Mouse (Mus musculus): ENCODE measurements around the gene 4933402J07Rik.

DNA sequence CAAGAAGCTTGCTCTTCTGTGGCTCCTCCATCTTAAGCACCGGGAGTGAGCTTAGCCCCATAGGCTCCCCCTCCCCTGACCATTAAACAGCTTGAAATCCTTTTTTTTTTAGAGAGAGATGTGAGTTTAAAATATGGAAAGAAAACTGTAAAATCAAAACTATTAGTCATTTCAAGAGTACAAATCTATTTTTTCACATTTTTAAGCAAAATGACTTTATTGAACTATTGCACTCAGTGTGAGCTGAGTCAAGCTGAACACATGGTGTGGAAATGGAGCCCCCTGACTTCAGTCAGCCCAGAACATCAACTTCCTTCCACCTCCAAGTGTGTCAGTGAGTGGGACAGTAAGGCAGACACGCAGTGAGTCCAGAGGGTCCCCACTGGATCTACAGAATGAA lies 55.9 kb downstream of the 4933402J07Rik start:
- TF ChIP-seq CTCF (conservative IDR thresholded peaks at IDR 0.05 in 1 of 2, IDR thresholded peaks at IDR 0.05 in 1 of 2; ENCODE audit: low read depth in 2 of 2, low read length in 2 of 2) (no peak), MAX (IDR thresholded peaks at IDR 0.05; ENCODE audit: low read length) (no peak)
